Mouse (Mus musculus) E14TG2a.4 (cell line): ENCODE measurements around the gene Lman1l.

Experiments
- CTCF ChIP-seq: conservative IDR thresholded peaks from 2 replicates; pipeline ENCODE4 v1.5.1; 2014; ENCODE audit warnings: low read length
- POU5F1 ChIP-seq: IDR thresholded peaks from 2 replicates; pipeline ENCODE4 v1.6.1; 2014; ENCODE audit warnings: low read length, borderline replicate concordance

- TF ChIP-seq CTCF (no peak), POU5F1 (no peak)
Observed at GRCm38 (mm10) chr9:57639661-57640328, 19.2 kb upstream of the Lman1l start.
